Mouse (Mus musculus): ENCODE data around the gene Acsf2. TPM values are rescaled to one million over a fixed set of nuclear protein-coding genes. Genes with fewer than 3 reads are reported as not detected.
A peak's percentile ranks its signal among the peaks of the same experiment; 100 is the strongest.
"Not testable (repeated sequence)": the region's sequence is repeated elsewhere in the genome, so short reads cannot be mapped to it uniquely, and the experiment has no call there.

Gene Acsf2
- polyA plus RNA-seq (2012; rRNA removed) = 21.1 and 50.5 TPM in 2 replicates

- no peaks in the 10 kb centered on the region for H3K36me3 ChIP-seq (ENCODE audit: control insufficient read depth, insufficient read depth, low read length)
- H3K27ac ChIP-seq (ENCODE audit: insufficient read depth, low read depth, low read length) = peak within 1 kb of the TSS; percentile 57
- WGBS = 2% methylated on average over 52 of the region's 52 CpGs
- TF ChIP-seq POLR2A (IDR thresholded peaks at IDR 0.05; ENCODE audit: low read depth, low read length) = no peak
- no peak for TF ChIP-seq CTCF (IDR thresholded peaks at IDR 0.05; ENCODE audit: extremely low read depth, insufficient read length, insufficient replicate concordance, low read depth, low read length)
- no peaks in the 10 kb centered on the region for H3K27me3 ChIP-seq (ENCODE audit: control insufficient read depth, insufficient read depth, low read length)
- peak within 1 kb of the TSS; percentile 69 for H3K4me3 ChIP-seq (ENCODE audit: low read depth, low read length)
- peaks cover 24% of the 10 kb centered on the region for H3K4me1 ChIP-seq (ENCODE audit: control insufficient read depth, insufficient read depth, insufficient read length, low read length)
Observed at GRCm38 (mm10) chr11:94601321-94602281, at the start of gene Acsf2. Gene Acsf2, minus strand, starts transcription at chr11:94601871.

- not testable (repeated sequence) for H3K36me3 ChIP-seq (ENCODE audit: control insufficient read depth, insufficient read depth, low read length); H3K4me1 ChIP-seq (ENCODE audit: control insufficient read depth, insufficient read depth, insufficient read length, low read length); H3K4me3 ChIP-seq (ENCODE audit: low read depth, low read length); H3K27ac ChIP-seq (ENCODE audit: insufficient read depth, low read depth, low read length); H3K27me3 ChIP-seq (ENCODE audit: control insufficient read depth, insufficient read depth, low read length)
- WGBS = 95% methylated on average over 6 of the region's 7 CpGs
Observed at GRCm38 (mm10) chr11:94651241-94651640, 49.6 kb upstream of the Acsf2 start.

- WGBS = 96% methylated on average over 4 of the region's 4 CpGs
- H3K27me3 ChIP-seq (ENCODE audit: control insufficient read depth, insufficient read depth, low read length) = no peaks in the 10 kb centered on the region
- TF ChIP-seq CTCF (IDR thresholded peaks at IDR 0.05; ENCODE audit: extremely low read depth, insufficient read length, insufficient replicate concordance, low read depth, low read length) (no peak), POLR2A (IDR thresholded peaks at IDR 0.05; ENCODE audit: low read depth, low read length) (no peak)
- H3K27ac ChIP-seq (ENCODE audit: insufficient read depth, low read depth, low read length) = no peak overlapping the region
- H3K4me3 ChIP-seq (ENCODE audit: low read depth, low read length) = no peak overlapping the region
- H3K4me1 ChIP-seq (ENCODE audit: control insufficient read depth, insufficient read depth, insufficient read length, low read length) = no peaks in the 10 kb centered on the region
- peaks cover 39% of the 10 kb centered on the region for H3K36me3 ChIP-seq (ENCODE audit: control insufficient read depth, insufficient read depth, low read length)
Observed at GRCm38 (mm10) chr11:94646457-94646856, 44.8 kb upstream of the Acsf2 start.

GRCm38 (mm10) chr11:94644461-94645219 is 43.0 kb upstream of the Acsf2 start:
- WGBS = 90% methylated on average over 8 of the region's 8 CpGs
- H3K27ac ChIP-seq (ENCODE audit: insufficient read depth, low read depth, low read length) = no peak overlapping the region
- TF ChIP-seq CTCF (IDR thresholded peaks at IDR 0.05; ENCODE audit: extremely low read depth, insufficient read length, insufficient replicate concordance, low read depth, low read length) (no peak), POLR2A (IDR thresholded peaks at IDR 0.05; ENCODE audit: low read depth, low read length) (no peak)
- H3K4me3 ChIP-seq (ENCODE audit: low read depth, low read length) = no peak overlapping the region
- peaks cover 57% of the 10 kb centered on the region for H3K36me3 ChIP-seq (ENCODE audit: control insufficient read depth, insufficient read depth, low read length)
- H3K27me3 ChIP-seq (ENCODE audit: control insufficient read depth, insufficient read depth, low read length) = no peaks in the 10 kb centered on the region
- H3K4me1 ChIP-seq (ENCODE audit: control insufficient read depth, insufficient read depth, insufficient read length, low read length) = no peaks in the 10 kb centered on the region

GRCm38 (mm10) chr11:94634431-94634830 is 32.8 kb upstream of the Acsf2 start:
- Histone ChIP-seq H3K4me3 (ENCODE audit: low read depth, low read length) (no peak overlapping the region), H3K27ac (ENCODE audit: insufficient read depth, low read depth, low read length) (peak overlapping the region; percentile 97), H3K4me1 (ENCODE audit: control insufficient read depth, insufficient read depth, insufficient read length, low read length) (peaks cover 25% of the 10 kb centered on the region), H3K27me3 (ENCODE audit: control insufficient read depth, insufficient read depth, low read length) (no peaks in the 10 kb centered on the region), H3K36me3 (ENCODE audit: control insufficient read depth, insufficient read depth, low read length) (peaks cover 75% of the 10 kb centered on the region)
- TF ChIP-seq CTCF (IDR thresholded peaks at IDR 0.05; ENCODE audit: extremely low read depth, insufficient read length, insufficient replicate concordance, low read depth, low read length) = no peak
- TF ChIP-seq POLR2A (IDR thresholded peaks at IDR 0.05; ENCODE audit: low read depth, low read length) = no peak
- WGBS = 78% methylated on average over 5 of the region's 5 CpGs

GRCm38 (mm10) chr11:94632988-94633387 is 31.3 kb upstream of the Acsf2 start:
- Histone ChIP-seq H3K27me3 (ENCODE audit: control insufficient read depth, insufficient read depth, low read length) (no peaks in the 10 kb centered on the region), H3K4me1 (ENCODE audit: control insufficient read depth, insufficient read depth, insufficient read length, low read length) (peaks cover 27% of the 10 kb centered on the region), H3K36me3 (ENCODE audit: control insufficient read depth, insufficient read depth, low read length) (peaks cover 60% of the 10 kb centered on the region), H3K27ac (ENCODE audit: insufficient read depth, low read depth, low read length) (peak overlapping the region; percentile 97), H3K4me3 (ENCODE audit: low read depth, low read length) (peak overlapping the region; percentile 34; the same call in 1 of the 2 replicates)
- peak; percentile 61; the same call in 1 of the 2 replicates for TF ChIP-seq POLR2A (IDR thresholded peaks at IDR 0.05; ENCODE audit: low read depth, low read length)
- TF ChIP-seq CTCF (IDR thresholded peaks at IDR 0.05; ENCODE audit: extremely low read depth, insufficient read length, insufficient replicate concordance, low read depth, low read length) = no peak
- 33% methylated on average over 8 of the region's 8 CpGs for WGBS

- Histone ChIP-seq H3K36me3 (ENCODE audit: control insufficient read depth, insufficient read depth, low read length) (peaks cover 50% of the 10 kb centered on the region), H3K4me3 (ENCODE audit: low read depth, low read length) (no peak overlapping the region), H3K4me1 (ENCODE audit: control insufficient read depth, insufficient read depth, insufficient read length, low read length) (peaks cover 27% of the 10 kb centered on the region), H3K27me3 (ENCODE audit: control insufficient read depth, insufficient read depth, low read length) (no peaks in the 10 kb centered on the region), H3K27ac (ENCODE audit: insufficient read depth, low read depth, low read length) (peak overlapping the region; percentile 92)
- WGBS = 57% methylated on average over 5 of the region's 5 CpGs
- TF ChIP-seq POLR2A (IDR thresholded peaks at IDR 0.05; ENCODE audit: low read depth, low read length) (no peak), CTCF (IDR thresholded peaks at IDR 0.05; ENCODE audit: extremely low read depth, insufficient read length, insufficient replicate concordance, low read depth, low read length) (no peak)
Observed at GRCm38 (mm10) chr11:94631969-94632368, 30.3 kb upstream of the Acsf2 start.
